ENCODE assay signal across 23 mouse cellular contexts in genomic region chr3:30101146-30101545, GRCm38 (mm10).
DNase-seq lines count a peak whose midpoint lies in the region; ATAC-seq and TF ChIP-seq lines count a peak whose summit lies in the region.
"Had no signal": no experiment of that assay in that cellular context is flagged by ENCODE, and none has a peak within 500 bp of the region (broad histone marks: within the 10 kb centered on the region; RNA-seq: fewer than 3 reads in every experiment).

No protein-coding gene starts in this region.

- no peak overlapping the region for H3ac ChIP-seq in myocyte (ENCODE audit: control insufficient read depth, insufficient read length)

- intact Hi-C loops in heart, postnatal 14 days (cut with DNase I) = loop anchor here (10.0 kb wide), 1 partner anchor 86 kb away; no protein-coding TSS in a partner anchor
- intact Hi-C loops in left cerebral cortex, adult 2 months (cut with DNase I) = no loop called here

- no peak overlapping the region for H3K9ac ChIP-seq in lung, postnatal 0 days (replicated peaks; ENCODE audit: low read depth)
- H3K9ac ChIP-seq: heart, embryonic 13.5 days; hindbrain, embryonic 12.5 days; hindbrain, embryonic 15.5 days had no signal

- H3K4me3 ChIP-seq in lung, postnatal 0 days (ENCODE audit: low read depth, low read length) = no peak overlapping the region
- no peak overlapping the region for H3K4me3 ChIP-seq in lung, adult 2 months (replicated peaks; ENCODE audit: extremely low read depth, low read depth, low read length)
- H3K4me3 ChIP-seq in embryonic fibroblast, embryonic 13.5 days (ENCODE audit: insufficient read depth, low read length) = no peak overlapping the region
- no peak overlapping the region for H3K4me3 ChIP-seq in myocyte
- H3K4me3 ChIP-seq in left cerebral cortex, adult 2 months = no peak overlapping the region
- H3K4me3 ChIP-seq: heart, adult 2 months; heart, embryonic 10.5 days; heart, embryonic 13.5 days; hindbrain, embryonic 12.5 days; hindbrain, embryonic 15.5 days had no signal

- H3K27ac ChIP-seq in lung, postnatal 0 days (ENCODE audit: low read length) = no peak overlapping the region
- peak overlapping the region; percentile 96; the same call in 1 of the 2 replicates for H3K27ac ChIP-seq in embryonic fibroblast, embryonic 13.5 days (ENCODE audit: insufficient read depth, low read length)
- no peak overlapping the region for H3K27ac ChIP-seq in left cerebral cortex, adult 2 months
- H3K27ac ChIP-seq: heart, adult 2 months; heart, embryonic 10.5 days; heart, embryonic 13.5 days; hindbrain, embryonic 12.5 days; hindbrain, embryonic 15.5 days had no signal

- 50% methylated on average over 4 of the region's 4 CpGs for WGBS in lung, postnatal 0 days
- 65% methylated on average over 4 of the region's 4 CpGs for WGBS in lung, adult 2 months

- no peak for TF ChIP-seq EP300 in lung, postnatal 0 days (IDR thresholded peaks at IDR 0.05)

- ATAC-seq in lung, postnatal 0 days = no peak
- ATAC-seq: forebrain, embryonic 14.5 days had no signal

- H3K27me3 ChIP-seq in lung, postnatal 0 days (replicated peaks; ENCODE audit: insufficient read depth, low read length) = no peaks in the 10 kb centered on the region
- H3K27me3 ChIP-seq in myocyte (ENCODE audit: control insufficient read depth, insufficient read depth, insufficient read length) = no peaks in the 10 kb centered on the region
- H3K27me3 ChIP-seq: CH12.LX; heart, embryonic 13.5 days; hindbrain, embryonic 12.5 days; hindbrain, embryonic 15.5 days had no signal

- TF ChIP-seq CTCF in lung, postnatal 0 days (IDR thresholded peaks at IDR 0.05) = no peak
- TF ChIP-seq CTCF in lung, adult 2 months (IDR thresholded peaks at IDR 0.05; ENCODE audit: insufficient read depth, low read length) = no peak
- no peak for TF ChIP-seq CTCF in embryonic fibroblast, embryonic 13.5 days (IDR thresholded peaks at IDR 0.05; ENCODE audit: borderline replicate concordance, insufficient read depth, low read length)
- no peak for TF ChIP-seq CTCF in left cerebral cortex, adult 2 months (IDR thresholded peaks at IDR 0.05)

- H3K4me2 ChIP-seq in lung, postnatal 0 days (replicated peaks; ENCODE audit: low read depth, low read length) = no peak overlapping the region
- peak overlapping the region; percentile 54 for H3K4me2 ChIP-seq in myocyte (ENCODE audit: low read depth)
- H3K4me2 ChIP-seq: heart, embryonic 13.5 days; hindbrain, embryonic 12.5 days; hindbrain, embryonic 15.5 days had no signal

- H3K4me1 ChIP-seq in lung, postnatal 0 days (ENCODE audit: insufficient read depth, low read depth, low read length) = peaks cover 11% of the 10 kb centered on the region; the same call in 1 of the 2 replicates
- peaks cover 9% of the 10 kb centered on the region for H3K4me1 ChIP-seq in lung, adult 2 months (ENCODE audit: control insufficient read depth, insufficient read depth, low read length)
- H3K4me1 ChIP-seq in embryonic fibroblast, embryonic 13.5 days (ENCODE audit: control insufficient read depth, insufficient read depth, low read length) = peaks cover 25% of the 10 kb centered on the region
- H3K4me1 ChIP-seq: hindbrain, embryonic 12.5 days; hindbrain, embryonic 15.5 days had no signal

- TF ChIP-seq POLR2A in lung, adult 2 months (IDR thresholded peaks at IDR 0.05; ENCODE audit: borderline replicate concordance, extremely low read depth, low read depth, low read length) = no peak
- no peak for TF ChIP-seq POLR2A in embryonic fibroblast, embryonic 13.5 days (IDR thresholded peaks at IDR 0.05; ENCODE audit: low read depth, low read length)
- TF ChIP-seq POLR2A in myocyte (IDR thresholded peaks at IDR 0.05; ENCODE audit: insufficient read length, low read depth) = no peak

- no peaks in the 10 kb centered on the region for H3K36me3 ChIP-seq in lung, postnatal 0 days (ENCODE audit: insufficient read depth, low read length)
- no peaks in the 10 kb centered on the region for H3K36me3 ChIP-seq in myocyte (ENCODE audit: control insufficient read depth, insufficient read depth)
- H3K36me3 ChIP-seq: G1E; heart, embryonic 10.5 days; heart, embryonic 13.5 days; hindbrain, embryonic 12.5 days; hindbrain, embryonic 15.5 days had no signal

- peak; percentile 16 for DNase-seq in heart, adult 11 months
- DNase-seq in heart, postnatal 14 days = no peak
- DNase-seq in lung, postnatal 0 days (ENCODE audit: low spot score) = peak; percentile 21
- DNase-seq in lung, adult 2 months = no peak
- DNase-seq in left cerebral cortex, adult 2 months (ENCODE audit: extremely low spot score in 1 of 2, low spot score in 2 of 2) = no peak
- no peak for DNase-seq in kidney, adult 9 months
- DNase-seq: adrenal gland, adult 8-10 months; adrenal gland, postnatal 25 days; B cell, adult 2 months; cerebellum, adult 11-12 months; cerebellum, adult 8-10 months; cerebellum, postnatal 14 days; gastrocnemius, postnatal 25 days; heart, adult 2 months had no signal

- H3K79me2 ChIP-seq in myocyte (ENCODE audit: control insufficient read depth, insufficient read depth) = no peaks in the 10 kb centered on the region

- H3K9me3 ChIP-seq in lung, postnatal 0 days (ENCODE audit: low read length) = no peaks in the 10 kb centered on the region
- H3K9me3 ChIP-seq: G1E; heart, embryonic 10.5 days; heart, embryonic 13.5 days; hindbrain, embryonic 12.5 days; hindbrain, embryonic 15.5 days had no signal

TF ChIP-seq in myocyte, 11 proteins besides CTCF, POLR2A, EP300 and RAD21:
- TF ChIP-seq POLR2AphosphoS2 (IDR thresholded peaks at IDR 0.05; ENCODE audit: insufficient read length, low read depth) (no peak), E2F4 (IDR thresholded peaks at IDR 0.05; ENCODE audit: insufficient read depth) (no peak), SRF (IDR thresholded peaks at IDR 0.05; ENCODE audit: control insufficient read depth, insufficient read length, low read depth) (no peak), TCF12 (IDR thresholded peaks at IDR 0.05; ENCODE audit: insufficient read depth, poor library complexity, severe bottlenecking) (no peak), CEBPB (IDR thresholded peaks at IDR 0.05; ENCODE audit: insufficient read depth, poor library complexity, severe bottlenecking) (no peak), USF1 (IDR thresholded peaks at IDR 0.05; ENCODE audit: low read depth) (no peak), MYOD1 (IDR thresholded peaks at IDR 0.05; ENCODE audit: control insufficient read depth in 1 of 3, insufficient read length in 2 of 3, low read depth in 2 of 3) (no peak), REST (IDR thresholded peaks at IDR 0.05; ENCODE audit: insufficient read depth, insufficient read length) (no peak)

Comparison
In these comparisons a context has a peak if more than half of its experiments do, and no peak if none do; other contexts are left out.
1. DNase-seq: peak in heart, adult 11 months (single experiment) and lung, postnatal 0 days (single experiment); none in heart, postnatal 14 days (0 of 2), lung, adult 2 months (single experiment), left cerebral cortex, adult 2 months (0 of 2) and kidney, adult 9 months (single experiment).